Mouse (Mus musculus) lung, adult 2 months (tissue): ENCODE results near the gene Eif4g3.

Experiments used
- CTCF ChIP-seq: fragments of 200-500 bp; IDR thresholded peaks from 2 replicates; pipeline ENCODE4 v1.5.1; 2011; ENCODE audit warnings: mild to moderate bottlenecking, low read length, control low read depth; ENCODE audit not compliant: insufficient read depth
- POLR2A ChIP-seq: fragments of 200-500 bp; IDR thresholded peaks from 2 replicates; pipeline ENCODE4 v1.6.1; 2011; ENCODE audit warnings: low read depth, mild to moderate bottlenecking, control low read depth, low read length, borderline replicate concordance; ENCODE audit errors: extremely low read depth

- TF ChIP-seq POLR2A (no peak), CTCF (no peak)
Measured at GRCm38 (mm10) chr4:138042257-138042589, 49.4 kb downstream of the Eif4g3 start.
